Mouse (Mus musculus) cerebellum, adult 2 months (tissue): ENCODE data around the gene Shc2. TPM values are rescaled to one million over a fixed set of nuclear protein-coding genes. Genes with fewer than 3 reads are reported as not detected.

Experiments used
- DNase-seq, 2 experiments: peaks; one replicate each; pipeline ENCODE4 v3.0.0; 2021
- H3K27ac ChIP-seq: fragments of 200-500 bp; 2 replicates; pipeline ENCODE4 v1.5.1; 2012; ENCODE audit warnings: low read length, control low read depth, inconsistent platforms; ENCODE audit not compliant: insufficient read depth
- H3K27me3 ChIP-seq: fragments of 200-500 bp; 2 replicates; pipeline ENCODE4 v1.6.1; 2012; ENCODE audit warnings: inconsistent platforms, mild to moderate bottlenecking, low read length, moderate library complexity; ENCODE audit not compliant: control insufficient read depth, insufficient read depth
- H3K4me1 ChIP-seq: fragments of 200-500 bp; 2 replicates; pipeline ENCODE4 v1.6.1; 2011; ENCODE audit warnings: low read length; ENCODE audit not compliant: control insufficient read depth, insufficient read depth
- H3K4me3 ChIP-seq: fragments of 200-500 bp; replicated peaks from 2 replicates; pipeline ENCODE3; 2011; ENCODE audit warnings: mild to moderate bottlenecking, low read depth, low read length, control low read depth; ENCODE audit not compliant: insufficient read depth
- CTCF ChIP-seq: fragments of 200-500 bp; IDR thresholded peaks from 2 replicates; pipeline ENCODE4 v1.5.1; 2011; ENCODE audit warnings: low read depth, mild to moderate bottlenecking, control low read depth, low read length, moderate library complexity, borderline replicate concordance; ENCODE audit not compliant: insufficient read depth
- POLR2A ChIP-seq: fragments of 200-500 bp; IDR thresholded peaks from 2 replicates; pipeline ENCODE4 v1.6.1; 2011; ENCODE audit warnings: low read length, control low read depth, borderline replicate concordance; ENCODE audit not compliant: insufficient read depth
- WGBS: fragments of 180-500 bp; shearing (Covaris S2); methylation state at CpG from one replicate; pipeline ENCODE4 v1.1.7; 2018; 5-methylcytosine and 5-hydroxymethylcytosine counted together
- polyA plus RNA-seq: library from polyadenylated mRNA; depleted of rRNA; stranded (reverse); fragments of >200 nt; gene quantifications from 2 replicates; pipeline ENCODE4 v1.2.3, GENCODE M21; 2012

Gene Shc2
- polyA plus RNA-seq, 1 experiment: 30.2 TPM

- no peaks in the 10 kb centered on the region for H3K27me3 ChIP-seq
- no peak overlapping the region for H3K27ac ChIP-seq
- TF ChIP-seq CTCF (no peak), POLR2A (no peak)
- DNase-seq: peak; percentile 62 to 78
- 5% methylated on average over 8 of the region's 8 CpGs for WGBS
- H3K4me1 ChIP-seq: peaks cover 20% of the 10 kb centered on the region
- H3K4me3 ChIP-seq: no peak overlapping the region
Measured at GRCm38 (mm10) chr10:79615860-79616259, 21.9 kb downstream of the Shc2 start.

DNA sequence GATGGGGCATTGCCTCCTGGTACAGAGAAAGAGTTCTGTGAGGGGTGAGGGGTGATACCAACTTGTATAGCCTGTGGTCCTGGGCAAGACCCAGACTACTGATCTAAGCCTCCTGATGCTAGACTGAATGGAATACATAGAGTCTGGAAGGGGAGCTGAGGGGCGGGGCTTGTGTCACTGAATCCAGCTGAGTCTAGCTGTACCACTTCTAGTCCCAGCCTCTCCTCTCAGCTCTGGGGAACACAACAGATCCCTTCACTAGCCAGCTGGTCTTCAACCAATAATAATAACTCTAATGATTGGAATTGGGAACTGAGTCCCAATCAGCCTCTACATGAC, 23.4 kb downstream of the Shc2 start:
- Histone ChIP-seq H3K27me3 (no peaks in the 10 kb centered on the region), H3K27ac (no peak overlapping the region), H3K4me1 (peaks cover 20% of the 10 kb centered on the region), H3K4me3 (peak overlapping the region; percentile 56)
- WGBS: 96% methylated on average over 1 of the region's 1 CpGs
- no peak for DNase-seq
- TF ChIP-seq POLR2A (no peak), CTCF (no peak)

DNA sequence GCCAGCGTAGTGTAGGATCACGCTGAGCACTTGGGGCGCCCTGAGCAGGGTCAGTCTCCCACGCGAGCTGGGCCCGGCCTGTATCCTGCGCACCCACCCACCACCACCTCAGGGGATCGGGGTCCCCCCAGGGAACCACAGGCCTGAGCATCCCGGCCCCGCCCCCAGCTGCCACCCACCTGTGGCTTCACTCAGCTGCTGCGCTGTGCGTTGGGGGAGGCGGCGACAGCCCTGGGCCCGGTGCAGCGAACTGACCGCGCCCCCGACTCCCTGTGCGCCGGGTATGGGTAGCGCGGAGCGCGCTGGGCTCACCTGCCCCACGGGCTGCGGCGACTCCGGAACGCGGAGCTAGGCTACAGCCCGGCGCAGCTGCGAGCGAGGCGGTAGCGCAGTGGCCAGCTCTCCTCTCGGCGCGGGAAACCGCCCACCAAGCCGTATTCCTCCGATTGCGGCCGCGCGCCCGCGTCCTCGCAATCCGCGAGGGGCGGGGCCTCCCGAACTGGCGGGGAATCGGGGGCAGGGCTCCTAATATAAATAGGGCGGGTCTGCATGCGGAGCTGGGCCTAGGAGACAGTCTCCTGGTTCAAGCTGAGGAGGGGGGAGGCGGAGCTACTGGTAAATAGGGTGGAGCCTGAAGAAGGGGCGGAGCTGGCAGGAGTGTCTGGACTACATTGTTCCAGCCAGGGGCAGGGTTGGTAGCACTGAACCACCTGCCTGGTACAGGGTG, 24.0 kb downstream of the Shc2 start, which contains the start of gene C2cd4c:
Gene C2cd4c, minus strand, starts transcription at position 448 of the 727 bp plus-strand sequence.
- WGBS: 4% methylated on average over 60 of the region's 60 CpGs
- H3K4me1 ChIP-seq: peaks cover 20% of the 10 kb centered on the region
- DNase-seq: peak; percentile 70 to 77
- no peaks in the 10 kb centered on the region for H3K27me3 ChIP-seq
- no peak within 1 kb of the TSS for H3K27ac ChIP-seq
- no peak for TF ChIP-seq POLR2A
- TF ChIP-seq CTCF: no peak
- peak within 1 kb of the TSS; percentile 56 for H3K4me3 ChIP-seq

- Histone ChIP-seq H3K27me3 (no peaks in the 10 kb centered on the region), H3K4me1 (peaks cover 20% of the 10 kb centered on the region), H3K4me3 (no peak overlapping the region), H3K27ac (no peak overlapping the region)
- TF ChIP-seq CTCF: peak; percentile 34; the same call in 1 of the 2 replicates
- no peak for TF ChIP-seq POLR2A
- DNase-seq: peak; percentile 43 to 48
- 23% methylated on average over 51 of the region's 51 CpGs for WGBS
Measured at GRCm38 (mm10) chr10:79612192-79613135, 25.3 kb downstream of the Shc2 start.

- TF ChIP-seq POLR2A: no peak
- no peak for TF ChIP-seq CTCF
- 19% methylated on average over 5 of the region's 5 CpGs for WGBS
Measured at GRCm38 (mm10) chr10:79611296-79611695, 26.4 kb downstream of the Shc2 start.

GRCm38 (mm10) chr10:79609276-79609675, 28.4 kb downstream of the Shc2 start:
- WGBS: 66% methylated on average over 3 of the region's 3 CpGs
- H3K27ac ChIP-seq: no peak overlapping the region
- no peak overlapping the region for H3K4me3 ChIP-seq
- TF ChIP-seq CTCF (no peak), POLR2A (no peak)
- peaks cover 17% of the 10 kb centered on the region for H3K4me1 ChIP-seq
- H3K27me3 ChIP-seq: no peaks in the 10 kb centered on the region
- DNase-seq: no peak

More at GRCm38 (mm10) chr10:79611296-79611695, 26.4 kb downstream of the Shc2 start:
- Histone ChIP-seq H3K27ac (no peak overlapping the region), H3K27me3 (no peaks in the 10 kb centered on the region), H3K4me3 (no peak overlapping the region), H3K4me1 (peaks cover 22% of the 10 kb centered on the region)
- DNase-seq: peak in 1 of 2 experiments; percentile 40

GRCm38 (mm10) chr10:79607892-79608291, 29.8 kb downstream of the Shc2 start:
- H3K27ac ChIP-seq: no peak overlapping the region
- peaks cover 17% of the 10 kb centered on the region for H3K4me1 ChIP-seq
- no peak overlapping the region for H3K4me3 ChIP-seq
- 64% methylated on average over 2 of the region's 2 CpGs for WGBS
- TF ChIP-seq CTCF (no peak), POLR2A (no peak)
- H3K27me3 ChIP-seq: no peaks in the 10 kb centered on the region
- DNase-seq: no peak
